Mouse (Mus musculus): ENCODE measurements around the gene Map2k7. TPM values are rescaled to one million over a fixed set of nuclear protein-coding genes. Genes with fewer than 3 reads are reported as not detected.

The Map2k7 gene
- polyA plus RNA-seq, 1 experiment from 2014 or later: 30.0 TPM

DNA sequence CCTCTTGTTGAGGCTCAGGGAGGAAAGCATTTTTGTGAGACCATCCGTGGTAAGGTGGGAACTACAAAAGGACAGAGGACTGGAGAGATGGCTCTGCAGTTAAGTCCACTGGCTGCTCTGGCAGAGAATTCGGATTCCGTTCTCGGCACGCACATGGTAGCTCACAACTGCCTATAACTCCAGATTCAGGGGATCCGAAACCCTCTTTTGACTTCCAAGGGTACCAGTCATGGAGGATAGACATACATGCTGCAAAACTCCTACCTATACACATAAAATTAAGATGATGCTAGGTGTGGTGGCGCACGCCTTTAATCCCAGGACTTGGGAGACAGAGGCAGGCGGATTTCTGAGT is 37.5 kb downstream of the Map2k7 start:
- no peaks in the 10 kb centered on the region for H3K27me3 ChIP-seq (ENCODE audit: insufficient read depth, poor library complexity, severe bottlenecking)
- no peaks in the 10 kb centered on the region for H3K9me3 ChIP-seq
- WGBS: 26% methylated on average over 9 of the region's 9 CpGs
- peak overlapping the region; percentile 93 for H3K27ac ChIP-seq
- peaks cover 27% of the 10 kb centered on the region for H3K36me3 ChIP-seq
- H3K4me1 ChIP-seq: 0 out of 2 replicates have a peak, but pooled peaks cover 10% of the 10 kb centered on the region
- H3K4me3 ChIP-seq: peak overlapping the region; percentile 81
- no peak for DNase-seq (ENCODE audit: low spot score)

GRCm38 (mm10) chr8:4292738-4293137 is 54.2 kb downstream of the Map2k7 start:
- H3K36me3 ChIP-seq: peaks cover 94% of the 10 kb centered on the region
- no peaks in the 10 kb centered on the region for H3K4me1 ChIP-seq
- no peaks in the 10 kb centered on the region for H3K27me3 ChIP-seq (ENCODE audit: insufficient read depth, poor library complexity, severe bottlenecking)

More at GRCm38 (mm10) chr8:4292738-4293137, 54.2 kb downstream of the Map2k7 start:
- 89% methylated on average over 5 of the region's 5 CpGs for WGBS
- no peak overlapping the region for H3K4me3 ChIP-seq
- no peak for DNase-seq (ENCODE audit: low spot score)
- H3K9me3 ChIP-seq: no peaks in the 10 kb centered on the region
- H3K27ac ChIP-seq: no peak overlapping the region

Other genes with a start within 250 kb of the Map2k7 start
- not detected in 2 replicates for gene Cd209f, start 132.9 kb upstream of the Map2k7 start, polyA plus RNA-seq (2016; fragmentation: Nextera tagmentation; extraction: Ambion mirVana)
- gene Cd209g, start 104.6 kb upstream of the Map2k7 start, polyA plus RNA-seq (2016; fragmentation: Nextera tagmentation; extraction: Ambion mirVana): 0.10 TPM in 1 of 2 replicates, not detected in the other
- 16.1 and 18.8 TPM in 2 replicates for gene Evi5l, start 72.2 kb upstream of the Map2k7 start, polyA plus RNA-seq (2016; fragmentation: Nextera tagmentation; extraction: Ambion mirVana)
- 0.55 and 1.5 TPM in 2 replicates for gene Prr36, start 21.3 kb upstream of the Map2k7 start, polyA plus RNA-seq (2016; fragmentation: Nextera tagmentation; extraction: Ambion mirVana)
- 0.19 and 0.20 TPM in 2 replicates for gene Lrrc8e, start 11.9 kb upstream of the Map2k7 start, polyA plus RNA-seq (2016; fragmentation: Nextera tagmentation; extraction: Ambion mirVana)
- gene Gm49320, start 125 bp downstream of the Map2k7 start, polyA plus RNA-seq (2016; fragmentation: Nextera tagmentation; extraction: Ambion mirVana): 0.59 TPM in 1 of 2 replicates, not detected in the other
- gene Tgfbr3l, start 9.5 kb downstream of the Map2k7 start, polyA plus RNA-seq (2016; fragmentation: Nextera tagmentation; extraction: Ambion mirVana): 2.4 and 2.5 TPM in 2 replicates
- gene Snapc2, start 14.3 kb downstream of the Map2k7 start, polyA plus RNA-seq (2016; fragmentation: Nextera tagmentation; extraction: Ambion mirVana): 47.8 and 60.2 TPM in 2 replicates
- 33.2 and 59.1 TPM in 2 replicates for gene Ctxn1, start 20.5 kb downstream of the Map2k7 start, polyA plus RNA-seq (2016; fragmentation: Nextera tagmentation; extraction: Ambion mirVana)
- gene Timm44, start 37.2 kb downstream of the Map2k7 start, polyA plus RNA-seq (2016; fragmentation: Nextera tagmentation; extraction: Ambion mirVana): 70.2 and 72.0 TPM in 2 replicates
- gene Ccl25, start 86.5 kb downstream of the Map2k7 start, polyA plus RNA-seq (2016; fragmentation: Nextera tagmentation; extraction: Ambion mirVana): 15.8 and 16.5 TPM in 2 replicates
- 229 and 261 TPM in 2 replicates for gene Elavl1, start 86.7 kb downstream of the Map2k7 start, polyA plus RNA-seq (2016; fragmentation: Nextera tagmentation; extraction: Ambion mirVana)

All from heart, embryonic 10.5 days (tissue).